Mouse (Mus musculus): ENCODE data around the gene Pole3. TPM values are rescaled to one million over a fixed set of nuclear protein-coding genes. Genes with fewer than 3 reads are reported as not detected.

The Pole3 gene
- total RNA-seq, 1 experiment, result 32.1 TPM

DNA sequence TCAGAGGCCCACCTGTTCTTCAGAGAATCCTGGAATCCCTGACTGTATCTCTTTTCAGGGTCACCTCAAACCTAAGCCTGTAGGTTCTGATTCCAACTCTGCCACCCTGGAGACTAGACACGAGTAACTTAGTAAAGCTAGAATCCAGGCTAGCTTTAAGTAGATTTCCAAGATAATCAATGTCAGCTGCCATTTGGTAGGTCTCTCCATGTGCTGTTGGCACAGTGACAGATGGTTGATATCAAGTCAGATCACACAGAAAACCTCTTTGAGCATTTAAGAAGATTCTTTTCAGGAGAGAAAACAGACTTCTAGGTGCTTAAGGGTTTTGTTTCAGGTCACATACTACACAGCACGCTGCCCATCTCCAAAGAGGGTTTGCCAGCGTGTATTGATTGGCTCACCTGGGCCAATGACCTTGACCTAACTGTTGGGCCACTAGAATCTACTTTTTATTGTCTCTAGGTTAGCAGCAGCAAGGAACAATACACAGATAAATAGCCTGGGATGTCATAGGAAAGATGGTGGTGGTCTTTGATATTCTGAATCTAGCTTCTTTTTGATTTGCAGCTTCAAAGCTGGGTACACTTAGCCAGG is 21.4 kb downstream of the Pole3 start, which contains the start of gene Hdhd3:
Gene Hdhd3, minus strand, starts transcription at position 94 of the 597 bp plus-strand sequence.
- Histone ChIP-seq H3K9ac (ENCODE audit: insufficient read depth, low read depth, low read length, poor library complexity, severe bottlenecking) (peak within 1 kb of the TSS; percentile 87), H3K4me3 (ENCODE audit: insufficient read depth in 1 of 2, low read depth in 1 of 2, low read length in 2 of 2, poor library complexity in 1 of 2, severe bottlenecking in 1 of 2) (peak within 1 kb of the TSS; percentile 88 to 91), H3K36me3 (ENCODE audit: control insufficient read depth, insufficient read depth, low read length, poor library complexity, severe bottlenecking) (peaks cover 5% of the 10 kb centered on the region), H3K9me3 (ENCODE audit: control insufficient read depth, insufficient read depth, low read depth, low read length) (no peaks in the 10 kb centered on the region), H3K27ac (ENCODE audit: insufficient read depth, low read depth, low read length, poor library complexity, severe bottlenecking) (no peak within 1 kb of the TSS), H3K4me1 (ENCODE audit: control insufficient read depth in 2 of 2, insufficient read depth in 2 of 2, low read length in 2 of 2, poor library complexity in 1 of 2) (peaks cover 0 to 2% of the 10 kb centered on the region in 2 experiments; a peak in 1 of 4 replicates)
- DNase-seq (ENCODE audit: low read depth, low spot score), result no peak
- in situ Hi-C loops (cut with MboI; ENCODE audit: low sequenced_read_pairs in 2 of 2, unreplicated experiment in 2 of 2), result no loop called here
- TF ChIP-seq CHD2 (IDR thresholded peaks at IDR 0.05; ENCODE audit: low read depth, low read length) (no peak), MAFK (IDR thresholded peaks at IDR 0.05; ENCODE audit: insufficient read depth, low read depth, low read length) (no peak)

DNA sequence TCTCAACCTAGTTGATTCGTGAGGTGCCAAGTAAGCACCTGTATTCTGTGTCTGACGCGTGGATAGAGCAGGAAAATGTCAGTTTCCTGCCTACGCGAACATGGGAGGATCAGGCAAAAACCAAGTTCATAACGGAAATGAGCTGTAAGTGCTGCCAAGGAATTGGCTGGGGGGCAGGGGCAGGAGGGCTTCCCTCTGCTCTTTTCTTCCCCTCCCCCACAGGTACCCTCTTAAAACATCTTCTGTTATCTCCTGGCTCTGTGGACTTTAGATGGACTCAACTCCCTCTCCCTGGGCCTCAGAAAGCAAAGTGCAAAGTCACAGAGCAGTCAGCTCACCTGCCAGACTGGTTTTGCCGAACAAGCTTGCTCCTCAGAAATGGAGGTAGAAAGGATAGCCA is 21.9 kb downstream of the Pole3 start:
- DNase-seq (ENCODE audit: low read depth, low spot score), result no peak
- Histone ChIP-seq H3K36me3 (ENCODE audit: control insufficient read depth, insufficient read depth, low read length, poor library complexity, severe bottlenecking) (peaks cover 2% of the 10 kb centered on the region), H3K27ac (ENCODE audit: insufficient read depth, low read depth, low read length, poor library complexity, severe bottlenecking) (no peak overlapping the region), H3K4me3 (ENCODE audit: insufficient read depth in 1 of 2, low read depth in 1 of 2, low read length in 2 of 2, poor library complexity in 1 of 2, severe bottlenecking in 1 of 2) (peak overlapping the region in 1 of 2 experiments; percentile 91; a peak in 1 of 4 replicates), H3K4me1 (ENCODE audit: control insufficient read depth in 2 of 2, insufficient read depth in 2 of 2, low read length in 2 of 2, poor library complexity in 1 of 2) (peaks cover 0 to 2% of the 10 kb centered on the region in 2 experiments; a peak in 1 of 4 replicates), H3K9me3 (ENCODE audit: control insufficient read depth, insufficient read depth, low read depth, low read length) (no peaks in the 10 kb centered on the region), H3K9ac (ENCODE audit: insufficient read depth, low read depth, low read length, poor library complexity, severe bottlenecking) (no peak overlapping the region)
- no peak for TF ChIP-seq HCFC1 (IDR thresholded peaks at IDR 0.05; ENCODE audit: borderline replicate concordance, insufficient read depth, low read length)
- no peak for TF ChIP-seq ZNF384 (IDR thresholded peaks at IDR 0.05; ENCODE audit: low read depth, low read length)
- TF ChIP-seq MAFK (IDR thresholded peaks at IDR 0.05; ENCODE audit: insufficient read depth, low read depth, low read length), result no peak
- no peak for TF ChIP-seq CHD2 (IDR thresholded peaks at IDR 0.05; ENCODE audit: low read depth, low read length)
- no peak for TF ChIP-seq ZC3H11A (IDR thresholded peaks at IDR 0.05; ENCODE audit: borderline replicate concordance, low read depth, low read length)
- in situ Hi-C loops (cut with MboI; ENCODE audit: low sequenced_read_pairs in 2 of 2, unreplicated experiment in 2 of 2), result no loop called here

DNA sequence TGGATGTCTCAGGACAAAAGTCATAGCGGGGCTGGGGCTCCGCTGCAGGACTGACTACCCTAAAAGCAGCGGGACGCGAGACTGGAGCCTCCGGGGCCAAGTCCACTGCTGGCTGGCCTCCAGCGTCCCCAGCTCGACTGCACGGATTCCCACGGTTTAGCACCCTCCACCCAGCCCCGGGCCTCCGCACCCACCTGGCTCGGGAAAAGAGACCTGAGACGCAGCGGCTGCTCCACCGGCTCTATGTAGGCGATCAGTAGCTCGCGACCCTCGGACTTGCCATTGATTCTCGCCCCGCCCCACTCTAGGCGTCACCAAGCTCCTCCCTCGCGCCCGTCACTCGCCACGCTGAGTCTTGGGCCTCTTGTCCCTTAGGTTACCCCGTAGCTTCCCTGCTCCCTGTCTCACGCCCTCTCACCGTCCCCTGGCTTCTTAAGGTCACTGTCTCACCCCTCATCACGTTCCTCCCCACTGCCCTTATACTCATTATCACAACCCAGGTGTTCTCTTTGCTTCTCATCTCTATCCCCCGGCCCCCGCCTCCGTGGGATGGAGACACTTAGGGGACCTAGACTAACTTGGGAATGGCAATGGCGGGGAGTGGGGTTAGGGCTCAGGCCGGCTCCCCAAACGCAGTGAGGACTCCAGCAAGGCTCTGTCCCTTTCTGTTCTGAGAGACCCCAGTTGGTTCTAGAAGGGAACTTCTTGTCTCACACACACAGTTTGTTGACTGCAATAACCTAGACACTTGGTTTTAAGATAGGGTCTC is 22.7 kb downstream of the Pole3 start:
- Histone ChIP-seq H3K27ac (ENCODE audit: insufficient read depth, low read depth, low read length, poor library complexity, severe bottlenecking) (no peak overlapping the region), H3K4me1 (ENCODE audit: control insufficient read depth in 2 of 2, insufficient read depth in 2 of 2, low read length in 2 of 2, poor library complexity in 1 of 2) (peaks cover 0 to 2% of the 10 kb centered on the region in 2 experiments; a peak in 1 of 4 replicates), H3K4me3 (ENCODE audit: insufficient read depth in 1 of 2, low read depth in 1 of 2, low read length in 2 of 2, poor library complexity in 1 of 2, severe bottlenecking in 1 of 2) (peak overlapping the region; percentile 88 to 91), H3K9ac (ENCODE audit: insufficient read depth, low read depth, low read length, poor library complexity, severe bottlenecking) (peak overlapping the region; percentile 87), H3K9me3 (ENCODE audit: control insufficient read depth, insufficient read depth, low read depth, low read length) (no peaks in the 10 kb centered on the region), H3K36me3 (ENCODE audit: control insufficient read depth, insufficient read depth, low read length, poor library complexity, severe bottlenecking) (no peaks in the 10 kb centered on the region; the same call in 1 of the 2 replicates)
- TF ChIP-seq MAFK (IDR thresholded peaks at IDR 0.05; ENCODE audit: insufficient read depth, low read depth, low read length), result no peak
- TF ChIP-seq CHD2 (IDR thresholded peaks at IDR 0.05; ENCODE audit: low read depth, low read length), result no peak
- TF ChIP-seq ZC3H11A (IDR thresholded peaks at IDR 0.05; ENCODE audit: borderline replicate concordance, low read depth, low read length), result no peak
- no peak for TF ChIP-seq HCFC1 (IDR thresholded peaks at IDR 0.05; ENCODE audit: borderline replicate concordance, insufficient read depth, low read length)
- TF ChIP-seq ZNF384 (IDR thresholded peaks at IDR 0.05; ENCODE audit: low read depth, low read length), result no peak
- peak; percentile 86 for DNase-seq (ENCODE audit: low read depth, low spot score)
- in situ Hi-C loops (cut with MboI; ENCODE audit: low sequenced_read_pairs in 2 of 2, unreplicated experiment in 2 of 2), result no loop called here

DNA sequence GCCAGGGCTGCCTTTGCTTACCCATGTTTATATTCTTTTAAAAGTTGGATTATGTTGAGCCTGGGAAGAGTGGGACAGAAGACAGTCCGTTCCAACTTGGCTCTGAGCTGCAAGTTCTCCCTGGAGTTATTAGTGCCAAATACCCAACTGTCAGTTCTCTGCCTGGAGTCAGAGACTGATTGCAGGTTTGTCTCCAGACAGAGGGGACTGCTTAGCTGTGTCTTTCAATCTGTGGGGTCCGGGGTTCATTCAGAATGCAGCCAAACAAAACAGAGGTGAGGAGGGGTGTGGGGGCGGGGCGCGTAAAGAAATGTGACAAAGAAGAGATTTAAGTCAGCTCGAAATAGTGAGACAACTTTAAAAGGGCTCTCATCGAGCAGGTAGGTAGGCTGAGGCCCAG is 23.3 kb downstream of the Pole3 start:
- in situ Hi-C loops (cut with MboI; ENCODE audit: low sequenced_read_pairs in 2 of 2, unreplicated experiment in 2 of 2), result no loop called here
- no peak overlapping the region for H3K27ac ChIP-seq (ENCODE audit: insufficient read depth, low read depth, low read length, poor library complexity, severe bottlenecking)
- DNase-seq (ENCODE audit: low read depth, low spot score), result no peak

More for the DNA sequence above, 23.3 kb downstream of the Pole3 start:
- TF ChIP-seq ZNF384 (IDR thresholded peaks at IDR 0.05; ENCODE audit: low read depth, low read length) (no peak), HCFC1 (IDR thresholded peaks at IDR 0.05; ENCODE audit: borderline replicate concordance, insufficient read depth, low read length) (no peak), CHD2 (IDR thresholded peaks at IDR 0.05; ENCODE audit: low read depth, low read length) (no peak), ZC3H11A (IDR thresholded peaks at IDR 0.05; ENCODE audit: borderline replicate concordance, low read depth, low read length) (no peak)
- Histone ChIP-seq H3K4me1 (ENCODE audit: control insufficient read depth in 2 of 2, insufficient read depth in 2 of 2, low read length in 2 of 2, poor library complexity in 1 of 2) (peaks cover 0 to 2% of the 10 kb centered on the region in 2 experiments; a peak in 1 of 4 replicates), H3K4me3 (ENCODE audit: insufficient read depth in 1 of 2, low read depth in 1 of 2, low read length in 2 of 2, poor library complexity in 1 of 2, severe bottlenecking in 1 of 2) (peak overlapping the region; percentile 88 to 91), H3K9me3 (ENCODE audit: control insufficient read depth, insufficient read depth, low read depth, low read length) (no peaks in the 10 kb centered on the region), H3K36me3 (ENCODE audit: control insufficient read depth, insufficient read depth, low read length, poor library complexity, severe bottlenecking) (no peaks in the 10 kb centered on the region; the same call in 1 of the 2 replicates), H3K9ac (ENCODE audit: insufficient read depth, low read depth, low read length, poor library complexity, severe bottlenecking) (peak overlapping the region; percentile 80)
